Mouse (Mus musculus): ENCODE measurements around the gene Ssh2.

GRCm38 (mm10) chr11:77502481-77502880, 286.4 kb downstream of the Ssh2 start:
- no peak for TF ChIP-seq ZC3H11A (IDR thresholded peaks at IDR 0.05; ENCODE audit: borderline replicate concordance, low read depth, low read length)
- no peak for TF ChIP-seq HCFC1 (IDR thresholded peaks at IDR 0.05; ENCODE audit: borderline replicate concordance, insufficient read depth, low read length)
- TF ChIP-seq ZNF384 (IDR thresholded peaks at IDR 0.05; ENCODE audit: low read depth, low read length) = no peak

Measured in ES-E14 (cell line).